Mouse (Mus musculus) forelimb bud, embryonic 11.5 days (tissue): ENCODE measurements around the gene Hoxb5.

Experiments
- DNase-seq: peaks from one replicate; pipeline ENCODE4 v3.0.0-alpha.2; 2012; ENCODE audit warnings: low read depth, low spot score

Hoxb5 gene

DNA sequence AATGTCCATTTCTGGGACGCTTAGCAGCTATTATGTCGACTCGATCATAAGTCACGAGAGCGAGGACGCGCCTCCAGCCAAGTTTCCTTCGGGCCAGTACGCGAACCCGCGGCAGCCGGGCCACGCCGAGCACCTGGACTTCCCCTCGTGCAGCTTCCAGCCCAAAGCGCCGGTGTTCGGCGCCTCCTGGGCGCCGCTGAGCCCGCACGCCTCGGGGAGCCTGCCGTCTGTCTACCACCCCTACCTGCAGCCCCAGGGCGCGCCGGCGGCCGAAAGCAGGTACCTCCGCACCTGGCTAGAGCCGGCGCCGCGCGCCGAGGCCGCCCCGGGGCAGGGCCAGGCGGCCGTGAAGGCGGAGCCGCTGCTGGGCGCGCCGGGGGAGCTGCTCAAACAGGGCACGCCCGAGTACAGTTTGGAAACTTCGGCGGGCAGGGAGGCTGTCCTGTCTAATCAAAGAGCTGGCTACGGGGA, 31.6 kb upstream of the Hoxb5 start:
- no peak for DNase-seq

DNA sequence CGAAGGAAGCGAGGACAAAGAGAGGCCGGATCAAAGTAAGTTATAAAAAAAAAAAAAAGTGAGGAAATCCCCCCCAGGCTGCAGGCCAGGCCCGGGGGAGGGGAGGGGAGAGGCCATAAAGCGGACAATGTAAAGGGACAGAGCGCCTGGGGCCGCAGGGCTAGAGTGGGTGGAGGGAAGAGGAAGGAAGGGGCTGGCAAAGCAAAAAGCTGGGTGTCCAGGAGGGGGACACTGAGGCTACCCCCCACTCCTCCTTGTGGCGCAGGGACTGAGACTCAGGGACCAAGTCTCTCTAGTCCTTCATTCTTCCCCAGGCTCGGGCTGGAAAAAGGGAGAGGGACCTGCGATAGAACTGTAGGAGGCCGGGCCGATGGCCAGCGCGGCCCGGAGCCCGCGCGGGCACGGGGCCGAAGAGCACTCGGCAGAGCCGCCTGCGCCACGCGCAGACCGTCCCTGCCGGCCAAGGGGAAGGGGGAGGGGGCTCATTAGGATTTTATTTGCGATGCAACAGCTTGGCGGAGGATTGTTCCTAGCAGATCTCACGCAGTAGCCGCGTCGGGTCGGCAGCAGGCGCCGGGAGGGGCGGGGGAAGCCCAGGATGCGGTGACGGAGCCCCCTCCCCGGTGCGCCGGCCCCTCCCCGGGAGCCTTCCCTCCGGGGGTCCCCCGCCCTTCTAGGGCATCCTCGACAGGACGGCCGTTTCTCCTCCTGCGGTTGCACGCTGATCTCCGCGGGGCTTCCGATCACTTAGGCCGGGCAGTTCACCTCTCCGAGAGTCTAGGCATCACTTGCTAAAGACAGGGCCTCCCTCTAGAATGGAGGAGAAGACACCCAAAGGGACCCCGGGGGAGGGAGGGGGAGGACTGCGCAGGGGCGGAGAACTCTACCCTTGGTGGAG, 30.9 kb upstream of the Hoxb5 start:
- DNase-seq, result no peak

DNA sequence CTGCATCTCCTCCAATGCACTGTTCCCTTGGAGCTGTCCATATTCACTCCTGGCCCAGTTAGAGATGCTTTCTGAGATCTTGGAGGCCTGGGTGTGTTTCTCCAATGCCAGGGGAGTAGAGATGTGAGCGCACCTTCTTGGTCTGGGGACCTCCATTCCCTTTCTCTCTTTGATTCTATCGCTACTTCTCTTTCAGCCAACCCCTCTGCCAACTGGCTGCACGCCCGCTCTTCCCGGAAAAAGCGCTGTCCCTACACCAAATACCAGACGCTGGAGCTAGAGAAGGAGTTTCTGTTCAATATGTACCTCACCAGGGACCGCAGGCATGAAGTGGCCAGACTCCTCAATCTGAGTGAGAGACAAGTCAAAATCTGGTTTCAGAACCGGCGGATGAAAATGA, 28.7 kb upstream of the Hoxb5 start:
- no peak for DNase-seq

DNA sequence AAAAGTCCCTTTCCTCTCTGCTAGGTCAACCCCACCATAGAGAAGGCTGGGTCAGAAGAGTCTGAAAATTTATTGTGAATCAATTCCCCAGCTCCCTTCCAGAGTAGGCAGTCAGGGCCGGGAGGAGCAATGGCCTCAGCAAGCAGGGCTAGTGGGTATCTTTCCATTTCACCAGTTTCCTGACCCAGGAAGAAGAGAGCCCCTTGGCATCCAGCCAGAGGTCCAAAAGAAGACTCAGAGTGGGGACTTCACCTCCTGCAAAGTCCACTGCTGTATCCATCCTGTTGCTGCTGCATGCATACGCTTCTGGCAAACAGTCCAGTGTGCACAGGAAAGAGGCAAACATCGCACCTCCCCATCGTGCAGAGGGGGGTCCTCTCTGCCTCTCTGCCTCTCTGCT, 27.2 kb upstream of the Hoxb5 start:
- DNase-seq, result no peak

DNA sequence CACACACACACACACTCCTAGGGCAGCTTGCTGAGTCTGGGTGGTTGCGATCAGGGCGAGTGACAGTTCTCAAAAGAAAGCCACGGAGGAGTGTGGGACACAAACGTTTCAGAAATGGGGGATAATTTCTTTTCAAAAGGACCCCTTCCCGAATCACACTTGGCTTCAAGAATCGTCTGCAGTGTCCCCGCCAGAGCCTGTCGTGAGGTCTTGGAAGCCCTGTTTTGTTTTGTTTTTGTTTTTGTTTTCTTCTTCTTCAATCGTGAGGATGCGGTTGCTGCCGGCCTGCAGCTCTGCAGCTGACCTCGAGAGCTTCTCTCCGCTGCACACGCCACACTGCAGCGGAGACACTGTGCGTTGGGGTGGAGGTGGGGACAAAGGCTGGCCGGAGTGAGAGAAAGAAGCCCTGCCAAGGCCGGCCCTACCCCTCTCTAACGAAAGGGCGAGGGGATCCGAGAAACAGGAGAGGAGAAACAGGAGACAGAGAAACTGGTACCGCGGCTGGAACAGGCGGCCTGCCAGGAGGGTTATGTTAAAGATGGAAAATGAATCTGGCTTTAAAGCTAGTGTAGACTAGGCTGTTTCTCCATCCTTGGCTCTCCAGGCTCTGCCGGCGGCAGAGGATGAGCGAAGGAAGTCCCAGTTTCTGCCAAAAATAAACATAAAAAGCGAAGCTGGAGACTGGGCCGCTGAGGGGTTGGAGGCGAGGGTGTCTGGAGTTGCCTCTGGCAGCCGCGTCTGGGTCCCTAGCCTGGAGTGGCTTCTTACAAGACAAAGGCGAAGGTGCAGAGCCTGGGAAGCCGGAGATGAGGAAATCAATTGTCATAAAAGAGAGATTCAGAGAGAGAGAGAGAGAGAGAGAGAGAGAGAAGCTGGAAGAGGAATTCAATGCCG, 25.7 kb upstream of the Hoxb5 start:
- no peak for DNase-seq

DNA sequence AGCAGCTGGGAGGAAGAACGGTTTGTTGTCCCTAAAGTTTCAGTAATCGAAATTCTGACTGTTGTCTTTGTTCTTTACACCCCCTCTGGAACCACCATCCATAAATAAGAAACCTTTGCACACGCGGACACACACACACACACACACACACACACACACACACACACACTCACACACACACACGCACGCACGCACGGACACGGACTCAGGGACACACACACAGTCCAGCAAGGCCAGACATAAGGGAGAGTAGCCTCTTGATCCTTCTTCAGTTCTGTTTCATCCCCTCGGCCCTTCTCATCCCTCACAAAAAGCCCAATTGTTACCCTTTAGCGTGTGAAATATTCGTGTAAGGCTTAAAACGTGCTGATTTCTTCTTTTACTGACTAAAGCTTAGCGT, 24.8 kb upstream of the Hoxb5 start:
- no peak for DNase-seq

DNA sequence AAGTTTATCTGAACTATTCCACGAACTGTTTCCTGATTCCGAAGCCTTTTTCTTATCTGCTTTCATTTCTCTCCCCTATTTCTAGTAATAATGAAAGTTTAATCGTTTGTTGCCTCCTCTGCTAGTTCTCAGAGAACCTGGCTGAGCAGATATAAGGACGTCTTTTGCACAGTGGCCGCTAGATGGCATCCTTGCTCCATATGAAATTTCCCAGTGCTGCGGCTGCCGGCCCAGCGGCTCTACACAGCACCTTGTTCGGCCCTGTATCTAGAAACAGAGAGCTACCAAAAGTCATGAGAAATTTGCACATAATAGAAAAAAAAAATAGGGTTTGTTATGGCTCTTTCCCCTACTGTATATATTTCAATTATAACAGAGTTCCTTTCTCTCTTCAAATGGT, 24.4 kb upstream of the Hoxb5 start:
- DNase-seq, result peak; percentile 91

DNA sequence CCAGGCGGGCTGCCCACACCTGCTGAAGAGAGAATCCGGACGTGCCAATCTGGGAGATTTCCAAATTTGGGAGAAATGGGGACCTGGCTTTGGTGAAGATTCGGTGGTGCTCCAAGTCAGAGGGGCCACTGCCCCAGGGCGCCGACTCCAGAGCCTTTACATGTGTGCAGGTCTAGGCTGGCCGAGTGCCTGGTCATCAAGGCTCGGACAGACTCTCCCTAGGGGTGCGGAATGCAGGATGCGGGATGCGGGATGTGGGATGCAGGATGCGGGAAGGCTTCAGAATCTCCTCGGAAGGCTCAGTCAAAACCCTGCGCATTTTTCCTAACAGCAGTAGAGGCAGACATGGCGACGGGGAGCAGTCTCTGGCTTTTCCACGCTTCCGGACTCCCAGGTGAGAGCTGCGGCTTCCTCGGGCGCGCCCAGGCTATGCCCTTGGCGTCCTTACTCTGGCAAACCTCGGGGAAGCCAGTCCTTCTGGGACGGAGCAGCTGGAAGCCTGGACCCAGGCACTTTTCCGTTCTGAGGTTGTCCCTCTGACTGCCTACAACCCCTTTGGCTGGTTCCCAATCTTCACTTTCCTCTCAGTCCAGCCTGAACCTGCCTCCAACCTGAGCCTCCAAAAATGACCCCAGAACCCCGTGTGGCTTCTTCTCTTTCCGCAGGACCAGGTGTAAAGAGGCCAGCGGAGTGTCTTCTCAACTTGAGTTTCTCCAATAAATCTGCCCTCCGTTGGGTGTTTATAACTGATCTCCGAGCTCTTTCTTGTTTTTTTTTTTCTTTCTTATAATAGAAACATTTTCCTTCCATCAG, 23.5 kb upstream of the Hoxb5 start:
- DNase-seq, result no peak

GRCm38 (mm10) chr11:96280399-96281378, 22.4 kb upstream of the Hoxb5 start:
- no peak for DNase-seq

DNA sequence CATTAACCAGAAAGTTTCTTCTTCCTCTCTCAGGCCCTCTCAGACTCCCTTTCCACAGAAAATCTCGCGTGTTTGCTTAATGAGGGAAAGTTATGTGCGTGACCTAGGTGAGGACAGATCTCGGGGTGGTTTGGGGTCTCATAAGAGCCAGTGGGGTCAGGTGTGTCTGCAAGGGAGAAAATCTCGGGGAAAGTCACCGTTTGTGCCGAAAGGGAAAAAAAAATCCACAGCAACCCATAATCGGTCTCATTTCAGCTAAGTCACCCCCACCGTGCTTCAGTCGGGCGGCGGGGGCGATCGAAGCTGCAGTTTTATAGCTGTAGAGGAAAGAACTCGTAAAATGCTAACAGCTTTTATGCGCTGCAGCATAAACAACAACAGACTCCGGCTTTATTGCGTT, 21.7 kb upstream of the Hoxb5 start:
- DNase-seq, result no peak

- DNase-seq, result no peak
Measured at GRCm38 (mm10) chr11:96281855-96282570, 21.1 kb upstream of the Hoxb5 start, which contains the start of gene Hoxb8. Gene Hoxb8, plus strand, starts transcription at chr11:96281905.

GRCm38 (mm10) chr11:96282795-96283430, 20.2 kb upstream of the Hoxb5 start:
- DNase-seq, result no peak

DNA sequence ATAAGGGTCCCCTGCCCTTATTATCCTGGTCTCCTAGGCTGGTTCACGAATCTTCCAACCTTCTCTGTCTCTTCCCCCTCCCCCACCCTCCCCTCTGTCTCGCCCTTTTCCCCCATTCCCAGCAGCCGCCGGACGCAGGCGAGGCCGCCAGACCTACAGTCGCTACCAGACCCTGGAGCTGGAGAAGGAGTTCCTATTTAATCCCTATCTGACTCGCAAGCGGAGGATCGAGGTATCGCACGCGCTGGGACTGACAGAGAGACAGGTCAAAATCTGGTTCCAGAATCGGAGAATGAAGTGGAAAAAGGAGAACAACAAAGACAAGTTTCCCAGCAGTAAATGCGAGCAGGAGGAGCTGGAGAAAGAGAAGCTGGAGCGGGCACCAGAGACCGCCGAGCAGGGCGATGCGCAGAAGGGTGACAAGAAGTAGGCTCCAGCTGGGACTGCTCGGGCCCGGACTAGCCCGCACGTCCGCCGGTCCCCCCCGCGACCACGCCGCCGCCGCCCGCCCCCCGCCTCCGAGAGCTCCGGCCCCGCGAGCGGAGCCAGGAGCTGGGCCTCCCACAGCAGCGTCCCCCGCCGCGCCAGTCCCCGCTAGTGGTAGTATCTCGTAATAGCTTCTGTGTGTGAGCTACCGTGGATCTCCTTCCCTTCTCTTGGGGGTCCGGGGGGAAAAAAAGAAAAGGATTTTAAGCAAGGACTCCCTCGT, 18.9 kb upstream of the Hoxb5 start:
- DNase-seq, result no peak

DNA sequence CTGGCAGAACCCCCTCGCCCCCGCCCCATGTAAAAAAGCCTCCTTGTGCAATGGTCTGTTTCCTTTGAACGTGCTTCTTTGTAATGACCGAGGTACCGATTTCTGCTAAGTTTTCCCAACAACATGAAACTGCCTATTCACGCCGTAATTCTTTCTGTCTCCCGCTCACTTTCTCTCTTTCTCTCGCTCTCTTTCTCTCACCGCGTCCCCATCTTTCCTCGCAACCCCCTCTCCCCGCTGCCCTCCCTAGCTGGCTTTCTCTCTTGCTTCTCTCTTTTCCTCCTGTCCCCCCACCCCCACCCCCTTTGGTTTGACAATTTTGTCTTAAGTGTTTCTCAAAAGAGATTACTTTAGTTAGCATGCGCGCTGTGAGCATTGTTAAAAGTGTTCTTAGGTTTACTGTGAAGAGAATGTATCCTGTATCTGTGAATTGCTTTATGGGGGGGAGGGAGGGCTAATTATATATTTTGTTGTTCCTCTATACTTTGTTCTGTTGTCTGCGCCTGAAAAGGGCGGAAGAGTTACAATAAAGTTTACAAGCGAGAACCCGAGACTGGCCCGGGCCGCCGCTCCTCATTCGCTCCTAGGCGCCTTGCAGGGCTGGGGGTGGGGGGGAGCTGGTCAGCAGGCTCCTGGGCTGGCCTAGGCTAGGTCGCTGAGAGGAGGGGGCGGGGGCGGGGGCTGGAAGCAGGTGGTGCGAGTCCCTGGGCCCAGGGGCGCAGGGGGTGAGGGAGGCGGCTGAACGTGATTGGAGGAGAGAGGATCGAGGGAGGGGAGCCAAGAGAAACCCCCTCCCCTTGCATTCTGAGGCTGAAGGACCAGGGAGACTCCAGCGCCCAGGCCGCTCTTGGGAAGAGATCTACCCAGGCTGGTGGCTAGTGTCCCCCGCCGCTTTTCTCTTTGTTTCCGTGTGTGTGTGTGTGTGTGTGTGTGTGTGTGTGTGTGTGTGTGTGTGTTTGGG, 18.1 kb upstream of the Hoxb5 start:
- DNase-seq, result no peak

- no peak for DNase-seq
Measured at GRCm38 (mm10) chr11:96285771-96286738, 17.1 kb upstream of the Hoxb5 start, which contains the start of gene Hoxb7. Gene Hoxb7, plus strand, starts transcription at chr11:96286623.

GRCm38 (mm10) chr11:96286739-96287385, 16.3 kb upstream of the Hoxb5 start:
- DNase-seq, result no peak
